Mouse (Mus musculus) cerebellum, adult 18-20 months (tissue): ENCODE measurements around the gene Nucks1.
"Not testable (repeated sequence)": the region's sequence is repeated elsewhere in the genome, so short reads cannot be mapped to it uniquely, and the experiment has no call there.

Source experiments
- DNase-seq, 2 experiments: peaks; one replicate each; pipeline ENCODE4 v3.0.0; 2021

The Nucks1 gene

DNA sequence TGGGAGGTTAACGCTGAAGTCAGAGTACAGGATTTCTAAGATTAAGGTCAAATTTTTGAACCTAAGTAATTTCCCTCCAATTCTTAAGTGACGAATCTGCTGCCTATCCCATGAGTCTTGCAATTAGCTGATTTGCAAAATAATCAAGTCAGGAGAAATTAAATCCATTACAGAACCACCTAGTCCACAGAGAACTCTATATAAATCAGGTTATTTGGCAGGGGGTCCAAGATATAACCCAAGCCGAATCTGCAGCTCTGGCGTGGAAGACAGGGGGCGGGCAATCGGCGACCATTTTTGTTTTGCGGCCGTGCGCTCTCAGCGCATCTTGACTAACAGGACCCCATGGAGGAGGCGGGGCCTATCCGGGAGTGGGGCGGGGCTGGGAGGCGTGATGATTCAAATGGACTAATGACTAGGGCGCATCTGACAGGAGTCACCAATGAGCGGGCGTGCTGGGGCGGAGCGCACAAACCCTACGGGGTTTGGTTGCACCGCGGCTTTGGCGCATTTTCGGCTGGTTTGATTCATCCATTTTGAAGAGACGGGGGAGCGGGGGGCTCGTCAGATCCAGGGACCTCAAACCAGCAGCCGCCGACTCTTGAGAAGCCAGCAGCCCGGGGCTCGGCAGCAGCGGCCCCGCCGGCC is at the start of gene Nucks1:
TSS of gene Nucks1 (plus strand) at position 534 of the 648 bp plus-strand sequence.
- DNase-seq: peak; percentile 99 to 100

DNA sequence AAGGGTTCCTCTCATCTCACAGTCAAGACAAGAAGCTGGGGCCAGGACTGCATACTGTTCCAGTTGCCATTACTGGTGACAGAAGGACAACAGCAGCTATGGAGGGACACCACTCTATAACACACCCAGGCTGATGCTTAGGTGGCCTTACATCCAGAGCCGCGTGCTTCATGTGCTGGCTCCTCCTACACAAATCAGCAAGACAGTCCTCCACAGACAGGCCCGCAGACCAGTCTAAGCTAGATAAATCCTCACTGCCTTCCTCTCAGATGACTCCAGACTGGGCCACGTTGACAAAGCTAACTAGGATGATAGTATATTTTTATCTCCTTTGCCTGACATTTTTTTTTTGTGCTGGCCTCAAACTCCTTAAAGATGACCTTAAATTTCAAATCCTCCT is 48.5 kb upstream of the Nucks1 start:
- no peak for DNase-seq

DNA sequence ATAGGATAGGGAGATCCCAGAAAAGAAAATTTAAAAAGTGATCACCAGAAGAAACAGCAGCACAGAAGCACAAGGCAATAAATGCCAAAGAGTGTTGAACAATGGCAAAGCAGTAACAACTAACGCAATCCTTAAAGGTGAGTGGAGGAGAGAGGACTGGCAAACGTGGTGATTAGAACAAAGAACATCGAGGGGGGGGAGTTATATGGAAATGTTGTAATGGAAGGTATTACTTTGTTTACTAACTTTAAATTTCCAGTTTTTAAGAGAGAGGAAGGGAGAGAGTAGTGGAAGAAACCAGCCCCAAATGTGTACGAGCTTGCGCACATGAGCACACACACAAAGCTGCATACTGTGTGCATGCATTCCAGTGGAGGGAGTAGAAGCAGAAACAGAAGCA is 44.7 kb upstream of the Nucks1 start:
- DNase-seq: no peak

DNA sequence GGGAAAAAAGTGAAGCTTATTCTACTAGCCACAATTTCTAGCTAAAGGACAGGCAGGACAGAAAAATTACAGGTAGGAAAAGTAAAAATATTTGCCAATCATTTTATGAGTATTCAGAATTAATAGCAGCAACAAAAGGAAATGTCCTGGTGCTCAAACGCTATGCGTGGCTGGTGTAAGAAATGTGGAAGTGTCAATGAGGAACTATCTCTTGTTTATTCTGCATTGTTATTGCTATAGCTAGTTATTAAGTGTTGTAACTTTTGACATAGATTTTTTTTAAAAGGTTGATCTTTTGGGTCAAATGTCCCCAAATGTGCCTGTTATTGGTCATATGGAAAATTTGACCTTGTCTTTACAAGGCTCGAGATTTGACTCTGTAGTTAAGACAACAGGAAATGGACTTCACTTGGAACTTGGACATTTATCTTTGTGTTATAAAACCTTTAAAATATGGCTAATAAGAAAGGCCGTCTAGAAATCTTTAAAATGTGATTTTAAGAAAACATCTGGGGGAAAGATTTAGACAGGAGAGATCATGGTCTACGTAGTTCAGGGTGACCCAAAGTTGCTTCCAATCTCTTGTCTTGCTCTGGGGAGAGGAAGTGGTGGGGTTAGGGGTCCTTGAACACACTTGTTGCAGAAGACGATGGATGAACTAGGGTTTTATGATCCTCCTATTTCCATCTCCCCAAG is 43.9 kb upstream of the Nucks1 start:
- DNase-seq: no peak

DNA sequence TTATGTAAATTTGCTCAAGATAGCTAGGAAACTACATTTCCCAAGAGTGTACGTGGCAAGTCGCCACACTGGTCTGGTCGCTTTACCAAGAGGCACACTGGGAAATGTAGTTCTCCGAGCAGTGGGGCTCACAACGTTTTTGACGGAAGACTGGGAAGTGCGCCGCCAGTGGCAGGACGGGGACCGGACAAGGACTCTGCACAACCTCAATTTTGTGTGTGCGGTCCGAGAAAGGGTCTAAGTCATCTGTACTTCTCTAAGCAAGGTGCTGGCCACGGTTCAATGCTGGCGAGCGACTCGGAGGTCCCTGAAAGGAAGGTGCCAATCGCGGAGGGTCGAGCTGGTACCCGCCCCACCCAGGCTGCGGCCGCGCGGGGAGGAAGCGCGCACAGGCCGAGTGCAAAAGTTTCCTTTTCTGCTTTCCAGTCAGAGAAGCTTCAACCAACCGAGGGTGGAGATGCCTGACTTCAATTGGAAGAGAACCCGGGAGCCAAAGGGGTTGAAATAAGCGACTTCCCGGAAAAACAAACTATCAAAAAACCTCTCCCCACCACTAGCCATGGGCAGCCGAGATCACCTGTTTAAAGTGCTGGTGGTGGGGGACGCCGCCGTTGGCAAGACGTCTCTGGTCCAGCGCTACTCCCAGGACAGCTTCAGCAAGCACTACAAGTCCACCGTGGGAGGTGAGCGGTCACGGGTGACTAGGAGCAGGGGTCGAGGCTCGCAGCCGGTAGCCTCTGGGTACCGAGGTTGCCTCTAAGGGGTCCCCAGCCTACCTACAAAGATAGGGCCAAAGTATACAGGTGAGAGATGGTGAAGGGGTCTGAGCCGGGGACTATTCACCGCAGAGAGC is 43.0 kb upstream of the Nucks1 start, which contains the start of gene Rab29:
TSS of gene Rab29 (plus strand) at position 132 of the 853 bp plus-strand sequence.
- DNase-seq: peak; percentile 74 to 77

DNA sequence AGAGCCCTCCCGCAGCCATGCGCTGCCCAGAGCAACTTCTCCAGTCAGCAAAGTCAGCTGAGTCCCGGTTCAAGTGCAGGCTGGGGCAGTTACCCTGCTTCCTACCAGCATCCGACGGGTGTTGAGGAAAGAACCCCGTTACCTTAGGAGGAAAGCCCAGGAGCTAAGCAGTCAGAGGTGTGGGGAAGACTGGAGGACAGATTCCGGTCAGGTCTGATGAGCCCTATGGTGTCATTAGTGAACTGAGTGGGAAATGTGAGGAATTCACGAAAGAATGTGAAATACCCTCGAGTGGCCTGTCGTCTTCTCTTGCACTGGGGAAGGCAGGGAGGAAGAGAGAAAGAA is 42.4 kb upstream of the Nucks1 start:
- no peak for DNase-seq

DNA sequence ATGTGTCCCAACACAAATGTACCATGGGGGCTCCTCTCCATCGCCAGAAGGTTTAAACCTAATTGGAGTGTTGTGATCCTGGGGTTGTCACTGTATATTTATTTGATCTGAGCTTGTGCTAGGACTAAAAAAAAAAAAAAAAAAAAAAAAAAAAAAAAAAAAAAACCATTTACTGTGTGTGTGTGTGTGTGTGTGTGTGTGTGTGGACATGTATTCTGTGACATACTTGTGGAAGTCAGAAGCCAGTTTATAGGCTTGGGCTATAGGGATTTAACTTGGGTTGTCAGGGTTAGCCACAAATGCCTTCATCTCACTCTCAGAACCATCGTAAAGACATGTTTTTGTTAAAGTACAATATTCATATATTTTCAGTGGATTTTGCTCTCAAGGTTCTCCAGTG is 40.8 kb upstream of the Nucks1 start:
- no peak for DNase-seq

DNA sequence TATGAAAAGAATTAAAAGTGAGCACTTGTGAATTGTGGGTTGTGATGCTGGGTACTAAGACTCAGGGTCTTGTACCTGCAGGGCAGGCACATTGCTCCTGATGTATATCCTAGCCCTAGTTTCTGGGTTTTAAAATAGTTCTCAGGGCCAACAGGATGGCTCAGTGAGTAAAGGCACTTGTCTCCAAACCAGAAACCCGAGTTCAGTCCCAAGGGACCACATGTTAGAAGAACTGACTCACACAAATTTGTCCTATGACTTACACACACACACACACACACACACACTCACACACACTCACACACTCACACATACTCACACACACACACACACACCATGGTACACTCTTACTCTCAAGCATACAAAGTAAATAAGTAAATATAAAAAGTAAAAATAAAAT is 37.5 kb upstream of the Nucks1 start:
- no peak for DNase-seq

DNA sequence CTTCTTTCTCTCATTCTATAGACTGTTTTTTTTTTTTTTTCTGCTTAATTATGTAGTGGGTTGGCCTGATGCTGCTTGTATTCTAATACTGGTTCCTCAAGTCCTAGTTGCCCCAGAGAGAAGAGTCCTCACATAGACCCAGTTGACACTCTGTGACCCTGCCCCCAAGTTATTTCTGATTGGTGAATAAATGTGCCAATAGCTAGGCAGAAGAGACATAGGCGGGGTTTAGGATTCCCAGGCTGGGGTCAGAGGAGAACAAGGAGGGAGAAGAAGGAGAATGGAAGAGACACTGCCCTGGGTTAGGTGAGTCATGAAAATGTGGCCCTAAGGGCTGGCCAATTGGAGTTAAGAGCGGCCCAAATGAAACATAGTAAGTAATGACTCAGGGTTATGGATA is 30.5 kb upstream of the Nucks1 start:
- no peak for DNase-seq

DNA sequence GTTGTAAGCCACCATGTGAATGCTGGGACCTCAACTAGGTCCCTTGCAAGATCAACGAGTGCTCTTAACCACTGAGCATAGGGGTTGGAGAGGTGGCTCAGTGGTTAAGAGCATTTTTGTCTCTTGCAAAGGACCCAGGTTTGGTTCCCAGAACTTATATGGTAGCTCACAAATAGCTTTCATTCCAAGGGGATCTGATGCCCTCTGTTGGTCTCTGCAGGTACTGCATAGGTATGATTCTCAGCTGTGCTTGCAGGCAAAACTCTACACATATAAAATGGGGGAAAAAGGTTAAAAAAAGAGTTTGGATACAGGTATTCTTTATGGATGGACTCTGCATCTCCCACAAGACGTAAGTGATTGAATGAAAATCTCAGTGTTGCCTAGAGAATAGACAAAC is 27.5 kb upstream of the Nucks1 start:
- DNase-seq: peak in 1 of 2 experiments; percentile 4

DNA sequence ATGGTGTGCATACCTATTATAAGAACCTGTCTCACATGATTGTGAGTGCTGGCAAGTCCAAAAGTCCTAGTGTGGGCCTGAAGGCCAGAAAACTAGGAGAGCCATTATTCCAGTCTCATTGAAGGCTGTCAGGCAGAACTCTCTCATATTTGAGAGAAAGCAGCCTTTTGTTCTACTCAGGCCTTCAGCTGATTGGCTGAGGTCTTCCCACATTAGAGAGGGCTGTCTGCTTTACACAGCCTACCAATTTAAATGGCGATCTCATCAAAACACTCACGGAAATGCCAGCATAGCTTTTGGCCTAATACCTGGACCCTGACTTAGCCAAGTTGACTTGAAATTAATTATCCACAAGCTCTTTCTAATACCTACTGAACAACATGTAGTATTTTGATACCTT is 24.2 kb upstream of the Nucks1 start:
- no peak for DNase-seq

DNA sequence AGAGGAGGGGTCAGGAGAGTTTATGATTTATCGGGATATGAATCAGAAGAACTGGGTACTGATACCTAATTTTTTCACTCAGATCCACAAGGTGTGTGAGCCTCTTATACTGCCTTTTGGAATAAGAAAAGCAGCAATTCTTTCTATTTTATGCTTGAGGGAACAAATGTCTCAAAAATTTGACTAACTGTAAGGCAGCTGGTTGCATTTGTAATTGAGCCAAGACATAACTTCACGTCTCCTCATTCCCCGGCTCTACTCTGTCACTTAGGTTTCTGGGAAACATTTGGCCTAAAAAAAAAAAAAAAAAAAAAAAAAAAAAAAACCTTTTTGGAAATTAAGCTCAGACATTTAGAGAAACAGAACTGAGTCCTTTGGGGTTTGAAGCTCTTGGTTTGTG is 23.7 kb upstream of the Nucks1 start:
- DNase-seq: no peak

DNA sequence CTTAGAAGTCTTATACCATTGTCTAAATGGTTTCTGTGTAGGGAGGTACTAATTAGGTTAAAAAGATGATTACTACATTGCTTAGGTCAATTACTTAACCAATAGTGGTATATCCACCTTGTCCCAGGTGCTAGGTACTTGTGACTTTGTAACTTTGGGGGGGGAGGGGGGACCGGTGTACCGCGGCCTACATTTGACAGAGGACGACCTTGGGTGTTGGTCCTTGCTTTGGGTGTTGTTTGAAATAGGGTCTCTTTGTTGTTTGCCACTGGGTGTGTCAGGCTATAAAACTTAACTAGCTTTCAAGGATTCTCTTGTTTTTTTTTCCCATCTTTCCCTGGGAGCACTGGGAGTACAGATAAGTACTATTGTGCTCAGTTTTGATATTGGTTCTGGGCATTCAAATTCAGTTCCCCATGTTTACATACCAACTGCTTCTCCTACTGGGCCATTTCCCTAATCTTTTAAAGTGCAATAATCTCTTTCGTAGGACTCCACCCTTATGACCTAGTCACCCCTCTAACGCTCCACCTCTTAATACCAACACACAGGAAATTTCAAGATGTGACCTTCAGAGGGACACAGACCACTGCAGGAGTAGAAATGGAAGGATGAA is 20.2 kb upstream of the Nucks1 start:
- DNase-seq: no peak

DNA sequence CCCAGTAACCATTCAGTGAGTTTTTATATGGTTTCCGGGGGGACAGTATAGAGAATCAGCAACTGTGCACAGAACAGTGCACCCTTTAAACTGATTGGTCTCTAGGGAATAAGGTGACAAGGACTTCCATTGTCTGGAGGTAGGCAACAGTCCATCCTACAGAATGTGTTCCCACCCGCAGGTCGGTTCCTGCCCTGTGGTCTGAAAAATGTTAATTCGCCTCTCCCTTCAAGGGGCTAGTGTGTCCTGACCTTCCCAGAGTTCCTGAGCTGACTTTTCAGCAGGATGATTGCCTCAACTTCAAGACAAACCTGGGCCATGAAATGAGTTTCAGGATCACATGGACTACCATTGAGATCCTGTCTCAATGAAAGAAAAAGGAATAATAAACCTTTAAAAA is 18.9 kb upstream of the Nucks1 start:
- no peak for DNase-seq

DNA sequence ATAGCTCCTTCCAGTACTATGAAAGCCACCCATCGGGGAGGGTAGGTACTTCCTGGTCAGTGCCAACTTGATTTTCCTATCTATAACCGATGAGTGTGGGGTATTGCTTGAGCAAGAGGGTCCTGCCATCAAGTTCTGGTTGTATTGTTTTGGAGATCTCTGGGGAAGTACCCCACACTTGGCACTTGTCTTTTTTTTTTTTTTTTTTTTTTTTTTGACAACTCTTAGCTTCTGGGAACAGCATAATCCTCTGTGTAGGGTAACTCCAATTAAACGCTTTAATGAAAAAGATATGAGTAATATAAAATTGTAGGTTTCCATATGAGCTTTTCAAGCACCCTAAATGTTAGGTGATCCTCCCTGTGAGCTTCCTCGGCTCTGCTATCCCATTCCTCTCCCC is 7.7 kb upstream of the Nucks1 start:
- DNase-seq: no peak

DNA sequence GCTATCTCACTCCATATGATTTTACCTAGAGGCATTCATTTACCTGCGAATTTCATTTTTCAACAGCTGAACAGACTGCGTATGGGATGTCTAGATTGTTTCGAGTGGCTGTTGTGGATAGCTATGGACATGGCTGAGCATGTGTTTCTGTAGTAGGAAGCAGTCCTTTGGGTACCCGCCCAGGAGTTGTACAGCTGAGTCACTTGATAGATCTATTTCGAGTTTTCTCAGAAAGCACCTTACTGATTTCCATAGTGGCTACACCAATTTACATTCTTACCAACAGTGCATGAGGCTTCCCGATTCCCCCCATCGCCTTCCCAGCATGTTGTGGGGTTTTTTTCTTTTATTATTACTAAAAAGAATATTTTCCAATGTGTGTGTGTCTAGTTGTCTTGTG is 7.1 kb upstream of the Nucks1 start:
- DNase-seq: no peak

DNA sequence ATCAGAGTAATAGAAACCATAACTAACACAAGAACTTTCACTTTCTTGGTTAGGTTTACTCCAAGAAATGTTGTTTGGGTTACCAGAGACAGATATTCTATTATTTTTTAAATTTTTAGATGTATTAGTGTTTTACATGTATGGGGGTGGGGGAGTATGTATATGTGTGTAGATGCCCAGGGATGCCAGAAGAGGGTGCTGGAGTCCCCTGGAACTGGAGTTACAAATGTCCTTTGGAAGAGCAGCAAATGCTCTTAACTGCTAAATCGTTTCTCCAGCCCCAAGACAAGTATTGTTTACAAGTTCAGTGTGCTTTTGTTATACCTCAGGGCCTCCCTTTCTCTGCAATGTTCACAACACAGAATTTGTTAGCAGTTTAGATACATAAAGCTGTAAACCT is 4.8 kb upstream of the Nucks1 start:
- DNase-seq: no peak

DNA sequence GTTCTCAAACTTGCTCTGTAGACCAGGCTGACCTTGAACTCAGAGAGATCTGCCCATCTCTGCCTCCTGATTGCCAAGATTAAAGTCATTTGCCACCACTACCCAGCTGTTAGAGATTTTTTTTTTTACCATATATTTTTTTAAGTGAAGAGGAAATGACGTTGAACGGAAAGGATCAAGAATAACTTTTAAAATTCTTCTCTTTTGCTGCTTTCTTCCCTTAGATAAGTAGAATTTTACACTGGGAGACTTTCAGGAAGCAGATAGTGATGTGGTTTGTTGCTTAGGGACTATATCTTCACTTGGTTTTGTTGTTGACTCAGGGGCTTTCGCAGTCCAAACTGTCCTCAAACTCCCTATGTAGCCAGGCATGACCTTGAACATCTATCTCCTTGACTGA is 1.9 kb upstream of the Nucks1 start:
- DNase-seq: no peak

DNA sequence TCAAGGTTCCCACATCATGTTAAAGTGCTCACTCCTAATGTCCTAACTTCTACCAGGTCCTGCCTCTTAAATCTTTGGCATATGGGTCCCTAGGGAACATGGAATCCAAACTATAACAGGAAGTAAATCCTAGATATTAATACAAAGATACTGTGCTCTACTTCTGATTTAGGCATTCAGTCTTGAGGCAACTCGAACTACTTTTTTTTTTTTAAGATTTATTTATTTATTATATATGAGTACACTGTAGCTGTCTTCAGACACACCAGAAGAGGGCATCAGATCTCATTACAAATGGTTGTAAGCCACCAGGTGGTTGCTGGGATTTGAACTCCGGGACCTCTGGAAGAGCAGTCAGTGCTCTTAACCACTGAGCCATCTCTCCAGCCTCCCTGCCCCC is 1.1 kb upstream of the Nucks1 start:
- not testable (repeated sequence) for DNase-seq

DNA sequence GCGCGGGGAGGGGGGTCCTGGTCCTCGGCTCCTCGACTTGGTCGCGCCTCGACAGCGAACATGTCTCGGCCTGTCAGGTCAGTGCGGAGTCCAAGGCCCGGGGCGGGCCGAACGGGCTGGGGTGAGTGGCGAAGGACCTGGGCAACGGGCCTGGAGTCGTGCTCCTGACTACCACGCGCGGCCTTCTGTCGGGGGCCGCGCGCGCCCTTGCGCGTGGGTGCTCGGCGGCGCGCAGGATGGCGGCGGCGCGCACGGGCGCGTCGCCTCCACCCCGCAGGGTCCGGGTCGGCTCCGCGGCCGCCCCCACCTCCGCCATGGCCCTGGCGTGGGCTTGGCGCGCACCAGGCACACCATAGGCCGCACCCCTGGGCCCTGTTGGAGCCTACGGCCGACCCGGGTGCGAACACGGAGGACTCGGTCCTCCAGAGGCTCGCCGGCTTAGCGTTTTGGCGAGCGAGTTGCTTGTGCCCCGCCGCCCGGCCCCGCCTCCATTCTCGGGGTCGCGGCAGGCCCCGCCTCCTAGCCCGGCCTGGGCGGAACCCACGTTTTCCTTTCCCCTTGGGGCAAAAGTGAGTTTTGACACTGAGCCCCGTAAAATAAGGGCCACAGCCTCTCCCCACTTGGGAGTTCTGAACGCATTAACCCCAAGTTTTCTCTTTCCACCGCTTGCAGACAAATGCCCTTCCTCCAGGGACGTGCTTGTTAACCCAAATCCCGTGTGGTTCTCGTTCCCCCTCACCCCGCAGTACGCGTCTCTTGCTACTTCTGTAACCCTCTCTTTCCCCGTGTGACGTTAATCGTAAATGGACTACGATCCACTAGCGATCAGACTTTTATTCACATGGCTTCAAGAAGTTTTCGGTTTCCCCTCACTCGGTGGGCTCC is 582 bp downstream of the Nucks1 start:
- peak; percentile 68 to 83 for DNase-seq

DNA sequence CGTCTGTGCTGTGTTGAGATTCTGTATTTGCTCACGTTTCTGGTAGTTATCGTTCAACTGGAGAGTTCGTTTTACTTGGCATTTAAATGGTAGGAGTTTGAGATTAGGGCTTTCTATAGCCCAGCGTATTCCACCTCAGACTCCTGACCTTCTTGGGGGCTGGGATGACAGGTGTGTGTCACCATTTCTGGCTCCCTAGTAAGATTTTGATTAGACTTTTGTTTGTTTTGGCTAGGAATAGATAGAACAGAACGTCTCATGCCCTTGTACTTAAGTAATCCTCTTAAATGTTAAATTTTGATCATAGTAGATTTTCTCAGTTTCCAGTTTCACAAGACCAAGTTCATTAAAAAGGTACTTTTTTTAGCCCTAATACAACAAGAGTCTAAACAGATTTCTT is 7.3 kb downstream of the Nucks1 start:
- no peak for DNase-seq

DNA sequence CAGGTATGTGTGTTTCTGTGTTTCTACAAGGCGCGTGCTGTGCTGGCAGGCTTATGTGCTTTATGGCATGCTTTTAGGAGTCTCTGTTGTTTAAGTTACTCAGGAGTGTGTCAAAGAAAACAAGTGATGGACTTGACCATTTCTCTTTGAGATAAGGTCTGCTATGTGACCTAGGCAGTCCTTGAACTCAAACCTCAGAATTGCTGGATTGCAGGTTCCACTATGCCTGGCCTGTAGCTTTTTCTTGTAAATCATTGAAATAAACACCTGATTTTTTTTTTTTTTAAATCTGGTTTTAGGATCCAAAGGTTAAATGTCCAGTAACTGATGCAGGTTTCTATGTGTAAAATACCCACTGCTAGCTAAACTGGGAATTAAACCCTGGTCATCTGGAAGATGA is 8.7 kb downstream of the Nucks1 start:
- no peak for DNase-seq

DNA sequence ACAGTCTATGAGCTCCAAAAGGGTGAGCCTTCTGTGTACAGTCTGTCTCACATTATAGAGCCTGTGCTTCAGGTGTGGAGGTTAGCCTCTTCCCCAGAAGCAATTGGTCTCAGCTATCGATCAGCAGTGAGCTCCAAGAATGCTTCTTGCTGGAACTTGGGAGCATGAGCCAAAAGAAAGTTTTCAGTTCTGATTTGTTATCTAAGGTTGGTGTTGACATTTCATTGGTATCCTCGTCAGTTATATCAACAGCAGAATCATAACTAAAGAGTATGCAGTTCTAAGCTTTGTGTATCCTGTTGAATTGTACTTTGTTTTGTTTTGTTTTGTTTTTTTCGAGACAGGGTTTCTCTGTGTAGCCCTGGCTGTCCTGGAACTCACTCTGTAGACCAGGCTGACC is 11.8 kb downstream of the Nucks1 start:
- no peak for DNase-seq
